In the genomic region with DNA sequence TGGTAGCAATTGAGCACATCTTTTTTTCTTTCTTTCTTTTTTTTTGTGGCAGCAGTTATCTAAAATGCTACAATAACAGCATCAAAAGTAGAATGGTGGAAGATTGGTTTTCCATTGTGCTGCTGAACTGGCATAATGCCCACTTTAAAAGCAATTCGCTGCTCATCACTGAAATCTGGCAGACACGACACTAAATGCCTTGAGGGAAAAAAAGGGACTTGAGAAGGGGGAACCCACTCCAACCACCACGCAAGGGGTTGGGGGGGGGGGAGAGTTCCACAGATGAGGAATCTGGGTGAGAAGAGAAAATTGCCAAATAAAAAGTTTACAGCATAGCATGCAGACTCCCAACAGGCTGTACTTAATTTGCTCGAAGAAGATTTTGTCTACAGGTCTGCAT, we compare ENCODE assay signal across 22 mouse cellular contexts. TPM values are rescaled to one million over a fixed set of nuclear protein-coding genes. Genes with fewer than 3 reads are reported as not detected.
"Had no signal": no experiment of that assay in that cellular context is flagged by ENCODE, and none has a peak within 500 bp of the region (broad histone marks: within the 10 kb centered on the region; RNA-seq: fewer than 3 reads in every experiment).

No protein-coding gene starts in this region.

- H3K4me3 ChIP-seq: lung, embryonic 15.5 days; megakaryocyte, embryonic 14.5 days; midbrain, embryonic 13.5 days; midbrain, embryonic 15.5 days; neural tube, embryonic 12.5 days; stomach, embryonic 15.5 days had no signal

- H3K36me3 ChIP-seq: lung, embryonic 15.5 days; midbrain, embryonic 13.5 days; midbrain, embryonic 15.5 days; neural tube, embryonic 12.5 days; stomach, embryonic 15.5 days had no signal

- H3K9ac ChIP-seq: lung, embryonic 15.5 days; midbrain, embryonic 13.5 days; midbrain, embryonic 15.5 days; neural tube, embryonic 12.5 days; stomach, embryonic 15.5 days had no signal

- ATAC-seq: lung, postnatal 0 days; midbrain, embryonic 13.5 days; midbrain, embryonic 15.5 days had no signal

- H3K4me1 ChIP-seq: lung, embryonic 15.5 days; midbrain, embryonic 13.5 days; midbrain, embryonic 15.5 days; neural tube, embryonic 12.5 days; stomach, embryonic 15.5 days had no signal

- H3K4me2 ChIP-seq: lung, embryonic 15.5 days; midbrain, embryonic 11.5 days; midbrain, embryonic 13.5 days; midbrain, embryonic 15.5 days; neural tube, embryonic 12.5 days; stomach, embryonic 15.5 days had no signal

- H3K27me3 ChIP-seq: lung, embryonic 15.5 days; megakaryocyte, embryonic 14.5 days; midbrain, embryonic 13.5 days; midbrain, embryonic 15.5 days; neural tube, embryonic 12.5 days; stomach, embryonic 15.5 days had no signal

- DNase-seq: lung, adult 2 months; lung, postnatal 14 days; lung, postnatal 36 days; right cerebral cortex, postnatal 14 days; thymus, adult 2 months; thymus, postnatal 25 days; thymus, postnatal 4 days had no signal

- H3K27ac ChIP-seq: lung, embryonic 15.5 days; macrophage; midbrain, embryonic 13.5 days; midbrain, embryonic 15.5 days; neural tube, embryonic 12.5 days; stomach, embryonic 15.5 days; stomach, postnatal 0 days had no signal

- H3K9me3 ChIP-seq: lung, embryonic 15.5 days; megakaryocyte, embryonic 14.5 days; midbrain, embryonic 13.5 days; midbrain, embryonic 15.5 days; neural tube, embryonic 12.5 days; stomach, embryonic 15.5 days had no signal

RNA-seq across cellular contexts. Expression of a gene that starts 31.3 kb away (rescaled TPM):
- total RNA-seq: megakaryocyte progenitor cell, adult 5-6 weeks; monocyte, adult 5-6 weeks; neutrophil, adult 5-6 weeks had no signal
- polyA plus RNA-seq: lung, embryonic 15.5 days; lung, postnatal 0 days; macrophage; spleen, adult 2 months; thymus, adult 2 months; urinary bladder, adult 2 months had no signal
